Mouse (Mus musculus): Measurements from ENCODE around the gene Map2k3.

Map2k3 gene

DNA sequence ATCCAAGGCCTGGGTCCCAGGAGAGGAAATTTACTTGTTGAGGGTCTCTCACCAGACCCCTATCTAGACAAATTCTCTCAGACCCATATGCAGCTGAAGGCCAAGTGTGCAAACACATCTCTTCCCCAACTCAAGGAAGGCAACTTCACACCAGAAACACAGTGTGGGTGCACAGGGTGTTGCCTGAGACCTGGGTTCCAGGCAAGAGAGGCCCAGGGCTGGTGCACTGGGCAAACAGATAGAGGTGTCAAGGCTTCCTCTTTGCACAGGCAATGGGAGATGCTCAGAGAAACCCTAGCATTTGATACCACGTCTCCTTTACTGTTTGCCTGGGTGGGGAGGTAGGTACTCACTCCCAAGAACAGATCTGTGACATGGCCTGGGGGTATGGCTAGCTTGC is 6.9 kb upstream of the Map2k3 start:
- no peak for DNase-seq (ENCODE audit: low spot score in 2 of 2)

GRCm38 (mm10) chr11:60927264-60927663 is 4.6 kb upstream of the Map2k3 start:
- peak; percentile 89 to 95 for DNase-seq (ENCODE audit: low spot score in 2 of 2)

GRCm38 (mm10) chr11:60930724-60931281 is 1.0 kb upstream of the Map2k3 start:
- no peak for DNase-seq (ENCODE audit: low spot score in 2 of 2)

DNA sequence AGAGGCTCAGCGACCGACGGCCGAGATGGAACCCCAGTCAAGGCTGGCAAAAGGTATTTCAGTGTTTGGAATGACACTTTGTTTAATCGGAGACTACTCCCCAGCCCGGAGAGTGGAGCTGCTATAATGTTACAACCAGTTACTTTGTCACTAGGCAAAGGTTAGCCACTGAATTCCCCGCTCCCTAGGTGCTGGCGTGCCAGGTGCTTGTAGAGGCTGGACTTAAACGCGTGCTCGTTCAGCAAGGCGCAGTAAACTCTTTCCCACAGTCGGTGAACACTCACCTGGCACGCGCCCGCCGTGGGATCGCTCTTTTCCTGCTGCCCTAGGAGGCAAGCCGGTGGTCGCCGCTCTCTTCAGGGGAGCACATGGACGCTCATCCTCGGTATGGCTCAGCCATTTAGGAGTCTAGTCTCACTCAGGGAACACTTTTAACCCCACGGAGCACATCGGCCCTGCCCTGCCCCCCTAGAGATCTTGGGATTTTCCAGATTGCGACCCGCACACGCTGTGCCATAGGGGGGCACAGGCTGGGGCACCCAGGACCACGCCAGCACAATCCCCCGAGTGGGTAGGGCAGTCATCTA is 458 bp upstream of the Map2k3 start:
- DNase-seq (ENCODE audit: low spot score in 2 of 2): no peak

- DNase-seq (ENCODE audit: low spot score in 2 of 2): no peak
These were observed 729 bp downstream of the Map2k3 start for GRCm38 (mm10) chr11:60932503-60933020.

DNA sequence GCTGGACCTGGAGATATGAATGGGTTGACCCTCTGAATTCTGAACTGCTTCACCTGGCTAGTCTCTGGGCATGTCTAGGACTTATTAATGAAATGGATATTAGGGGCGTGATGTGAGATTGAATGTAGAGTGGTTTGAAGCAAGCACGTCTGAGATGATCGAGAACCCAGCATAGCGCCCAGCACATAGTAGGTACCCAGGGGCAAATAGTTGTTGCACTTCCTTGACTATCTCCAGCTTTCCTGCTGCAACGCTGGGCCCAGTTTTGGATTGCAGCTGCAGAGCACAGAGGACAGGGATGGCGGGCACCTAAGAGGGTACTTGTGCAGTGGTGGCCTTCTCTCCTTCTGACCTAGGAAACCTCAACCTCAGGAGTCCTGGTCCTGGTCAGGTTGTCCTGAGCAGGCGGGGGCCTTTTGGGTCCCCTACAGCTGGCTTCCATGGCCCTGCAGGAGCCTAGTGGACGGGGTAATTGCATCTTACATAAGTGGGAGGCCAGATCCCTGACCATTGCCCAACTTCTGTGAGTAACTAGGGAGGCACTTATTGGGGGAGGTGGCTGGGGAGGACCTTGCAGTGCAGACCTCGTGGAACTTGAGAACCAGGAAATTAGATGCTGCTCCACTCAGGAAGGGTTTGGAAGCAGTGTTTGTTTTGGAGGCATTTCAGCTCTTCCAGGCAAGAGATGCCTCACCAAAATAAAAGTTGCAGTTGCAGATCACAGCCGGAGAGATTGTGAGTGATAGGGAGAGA is 1.5 kb downstream of the Map2k3 start:
- DNase-seq (ENCODE audit: low spot score in 2 of 2): no peak

GRCm38 (mm10) chr11:60934795-60935194 is 3.0 kb downstream of the Map2k3 start:
- no peak for DNase-seq (ENCODE audit: low spot score in 2 of 2)

- DNase-seq (ENCODE audit: low spot score in 2 of 2): peak; percentile 54 to 60
These were observed 3.6 kb downstream of the Map2k3 start for GRCm38 (mm10) chr11:60935326-60935974.

DNA sequence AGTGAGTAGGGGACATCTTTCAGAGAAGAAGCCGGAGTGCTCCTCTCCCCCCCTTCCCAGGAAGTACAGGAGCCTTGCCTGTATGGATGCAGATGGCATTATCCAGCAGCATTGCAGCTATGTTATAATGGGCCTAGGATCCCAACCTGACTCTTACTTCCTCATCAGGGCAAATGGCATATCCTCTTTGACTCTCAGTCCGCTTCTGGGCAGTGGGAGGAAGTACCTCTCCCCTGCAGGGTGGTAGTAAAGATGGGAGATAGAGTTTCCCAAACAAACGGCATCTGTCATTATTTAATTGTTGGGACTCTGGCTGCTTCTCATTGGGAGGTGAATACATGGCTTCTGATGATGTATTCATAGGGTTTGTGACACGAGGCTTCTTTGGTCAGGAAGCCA is 4.1 kb downstream of the Map2k3 start:
- DNase-seq (ENCODE audit: low spot score in 2 of 2): no peak

- DNase-seq (ENCODE audit: low spot score in 2 of 2): no peak
These were observed 5.8 kb downstream of the Map2k3 start for GRCm38 (mm10) chr11:60937611-60938010.

DNA sequence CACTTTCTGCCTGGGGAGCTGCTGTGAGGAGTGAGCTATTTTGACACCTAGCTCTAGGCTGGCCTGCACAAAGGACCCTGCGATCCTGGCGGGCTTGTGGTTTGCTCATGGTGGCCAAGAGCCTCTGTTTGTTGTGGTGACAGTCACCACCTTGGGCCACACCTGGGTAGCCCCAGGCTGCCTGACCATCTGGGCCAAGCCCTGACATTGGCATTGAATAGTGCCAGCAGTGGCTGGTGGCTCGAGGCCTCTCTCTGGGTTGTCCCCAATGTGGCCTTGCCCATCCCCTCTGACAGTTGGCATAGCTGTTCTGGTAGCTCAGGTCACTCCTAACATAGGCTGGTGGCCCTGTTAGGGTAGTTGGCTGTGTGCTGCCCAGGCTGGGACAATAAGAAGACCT is 7.7 kb downstream of the Map2k3 start:
- DNase-seq (ENCODE audit: low spot score in 2 of 2): no peak

- no peak for DNase-seq (ENCODE audit: low spot score in 2 of 2)
These were observed 8.7 kb downstream of the Map2k3 start for GRCm38 (mm10) chr11:60940501-60940900.

- no peak for DNase-seq (ENCODE audit: low spot score in 2 of 2)
These were observed 9.5 kb downstream of the Map2k3 start for GRCm38 (mm10) chr11:60941370-60941769.

DNA sequence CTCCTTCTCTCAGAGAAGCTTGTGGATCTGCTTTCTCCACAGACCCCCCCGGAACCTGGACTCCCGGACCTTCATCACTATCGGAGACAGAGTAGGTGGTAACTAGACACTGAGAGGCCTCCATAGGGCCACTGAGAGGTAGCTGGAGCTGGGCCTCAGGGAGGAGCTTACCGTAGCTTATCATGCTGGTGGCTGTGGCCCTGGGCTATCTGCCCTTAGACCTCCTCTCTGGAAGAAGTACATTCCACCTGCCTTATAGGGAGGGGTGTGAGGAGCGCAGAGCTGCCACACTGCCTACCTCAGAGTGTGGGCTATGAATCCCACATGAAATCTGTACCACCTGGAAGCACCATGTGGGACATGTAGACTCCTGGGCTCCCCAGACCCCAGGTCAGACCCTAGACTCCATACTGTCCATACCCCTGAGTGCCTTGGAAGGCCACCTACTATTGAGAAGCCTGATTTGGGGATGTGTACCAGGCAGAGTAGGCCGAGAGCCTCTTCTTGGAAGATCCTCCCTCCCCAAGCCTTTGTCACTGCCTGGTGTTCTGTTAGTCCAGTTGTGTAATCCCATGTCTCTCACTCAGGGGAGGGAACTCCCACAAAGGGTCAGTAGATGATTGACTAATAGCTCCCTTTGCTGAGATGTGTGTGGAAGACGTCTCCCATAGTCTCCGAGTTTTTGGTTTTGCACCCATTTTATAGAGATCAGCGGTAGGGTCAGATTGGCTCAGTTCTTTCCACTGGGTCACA is 10.6 kb downstream of the Map2k3 start:
- DNase-seq (ENCODE audit: low spot score in 2 of 2): no peak

GRCm38 (mm10) chr11:60945003-60945402 is 13.2 kb downstream of the Map2k3 start:
- DNase-seq (ENCODE audit: low spot score in 2 of 2): no peak

DNA sequence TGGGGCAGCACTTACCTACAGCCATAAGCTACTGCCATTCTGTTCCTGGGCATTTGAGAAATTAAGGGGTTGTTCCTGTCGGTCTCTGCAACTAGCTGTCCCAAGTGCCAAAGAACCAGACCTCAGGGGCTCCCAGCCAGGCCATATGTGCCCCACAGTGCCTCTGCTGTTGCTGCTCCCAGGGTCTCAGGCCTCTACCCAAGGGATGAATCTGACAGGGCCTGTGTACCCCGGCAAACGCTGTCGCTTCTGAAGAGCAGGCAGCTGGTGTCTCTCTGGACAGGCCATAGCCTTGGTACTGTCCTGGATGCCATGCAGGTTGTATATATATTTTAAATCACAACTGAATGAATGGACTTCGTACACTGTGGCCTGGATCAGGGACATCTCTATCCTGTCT is 20.1 kb downstream of the Map2k3 start:
- no peak for DNase-seq (ENCODE audit: low spot score in 2 of 2)

GRCm38 (mm10) chr11:60952362-60952761 is 20.5 kb downstream of the Map2k3 start:
- no peak for DNase-seq (ENCODE audit: low spot score in 2 of 2)

DNA sequence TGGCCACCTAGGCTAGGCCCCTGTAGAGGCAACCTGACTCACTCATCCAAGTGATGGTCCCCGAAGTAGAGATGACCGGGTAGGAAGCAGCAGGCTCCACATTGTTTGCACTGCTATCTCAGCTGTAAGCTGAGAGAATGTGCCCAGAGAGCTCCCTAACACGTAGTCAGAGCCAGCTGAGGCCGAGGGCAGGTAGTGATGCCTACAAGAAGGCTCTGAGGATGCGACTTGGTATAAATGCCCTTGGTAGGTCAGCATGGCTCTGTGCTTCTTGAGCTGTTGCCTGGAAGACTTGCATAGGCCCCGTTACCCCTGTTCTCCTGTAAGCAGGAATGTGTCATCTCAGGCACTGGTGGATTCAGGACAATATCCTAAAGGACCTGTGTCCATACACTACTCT is 21.2 kb downstream of the Map2k3 start:
- DNase-seq (ENCODE audit: low spot score in 2 of 2): no peak

GRCm38 (mm10) chr11:60953803-60954202 is 22.0 kb downstream of the Map2k3 start:
- DNase-seq (ENCODE audit: low spot score in 2 of 2): peak; percentile 78 to 89

GRCm38 (mm10) chr11:60954255-60955104 is 22.6 kb downstream of the Map2k3 start:
- no peak for DNase-seq (ENCODE audit: low spot score in 2 of 2)

Data from frontal cortex, postnatal 36 days (tissue).